Comparison of ENCODE assay signal across 14 mouse cellular contexts in the genomic region with DNA sequence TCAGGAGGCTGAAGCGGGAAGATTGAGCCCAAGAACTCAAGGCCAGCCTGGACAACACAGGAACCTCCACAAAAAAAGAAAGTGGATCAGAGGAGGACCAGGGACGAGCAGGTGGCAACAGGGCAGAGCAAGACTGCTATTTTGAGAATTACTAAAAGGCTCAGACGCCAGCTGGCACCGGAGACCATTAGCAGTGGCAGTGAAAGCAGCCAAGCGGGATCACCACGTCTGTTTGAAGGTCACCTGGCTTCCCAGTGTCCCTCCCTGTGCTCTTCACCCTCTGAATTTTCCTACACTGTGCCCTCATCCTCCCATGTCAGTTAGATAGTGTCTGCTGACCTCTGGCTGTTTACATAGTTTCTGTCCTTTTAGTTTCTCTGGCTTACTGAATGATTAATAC. TPM values are rescaled to one million over a fixed set of nuclear protein-coding genes. Genes with fewer than 3 reads are reported as not detected.
A peak's percentile ranks its signal among the peaks of the same experiment; 100 is the strongest.
DNase-seq lines count a peak whose midpoint lies in the region; ATAC-seq lines count a peak whose summit lies in the region.
"Had no signal": no experiment of that assay in that cellular context is flagged by ENCODE, and none has a peak within 500 bp of the region (broad histone marks: within the 10 kb centered on the region; RNA-seq: fewer than 3 reads in every experiment).

No protein-coding gene starts in this region.

- H3K9ac ChIP-seq in neural tube, embryonic 15.5 days (replicated peaks): no peak overlapping the region

- no peak overlapping the region for H3K4me2 ChIP-seq in neural tube, embryonic 15.5 days

- 0 out of 2 replicates have a peak, but pooled peaks cover 2% of the 10 kb centered on the region for H3K36me3 ChIP-seq in heart, embryonic 10.5 days
- H3K36me3 ChIP-seq in neural tube, embryonic 15.5 days: no peaks in the 10 kb centered on the region

- no peak overlapping the region for H3K27ac ChIP-seq in heart, embryonic 10.5 days
- H3K27ac ChIP-seq in neural tube, embryonic 15.5 days (replicated peaks): no peak overlapping the region

- H3K4me1 ChIP-seq in heart, embryonic 10.5 days: peaks cover 11% of the 10 kb centered on the region; the same call in 1 of the 2 replicates
- peaks cover 10% of the 10 kb centered on the region for H3K4me1 ChIP-seq in neural tube, embryonic 15.5 days

- DNase-seq in heart, adult 18-20 months: peak; percentile 72 to 85
- no peak for DNase-seq in heart, embryonic 10.5 days (ENCODE audit: low spot score)
- peak; percentile 24 for DNase-seq in adrenal gland, adult 8-10 months
- peak; percentile 77 for DNase-seq in cerebellum, adult 11 months
- peak; percentile 80 for DNase-seq in gastrocnemius, postnatal 25 days
- no peak for DNase-seq in right cerebral cortex, postnatal 14 days
- no peak for DNase-seq in spleen, postnatal 10 days (ENCODE audit: low spot score in 2 of 2)
- DNase-seq: lung, postnatal 10 days had no signal

- H3K4me3 ChIP-seq in heart, embryonic 10.5 days: no peak overlapping the region
- H3K4me3 ChIP-seq in neural tube, embryonic 15.5 days (replicated peaks): no peak overlapping the region
- H3K4me3 ChIP-seq: erythroblast, embryonic 14.5 days had no signal

- no peaks in the 10 kb centered on the region; the same call in 1 of the 2 replicates for H3K9me3 ChIP-seq in heart, embryonic 10.5 days
- H3K9me3 ChIP-seq in neural tube, embryonic 15.5 days (replicated peaks): no peaks in the 10 kb centered on the region

- no peak for ATAC-seq in neural tube, embryonic 15.5 days (ENCODE audit: low FRiP score)
- ATAC-seq: CD4-positive, CD25-positive, alpha-beta regulatory T cell, adult 4 months had no signal

- peaks cover 22% of the 10 kb centered on the region for H3K27me3 ChIP-seq in heart, embryonic 10.5 days (ENCODE audit: insufficient read depth, poor library complexity, severe bottlenecking)
- no peaks in the 10 kb centered on the region for H3K27me3 ChIP-seq in neural tube, embryonic 15.5 days (replicated peaks)

- 63% methylated on average over 6 of the region's 6 CpGs for WGBS in heart, embryonic 10.5 days
- WGBS in neural tube, embryonic 15.5 days: 54% methylated on average over 6 of the region's 6 CpGs

RNA-seq across cellular contexts. Expression of a gene that starts 1.3 kb away (rescaled TPM):
- 1 to 10 TPM; 5.4 to 9.2 TPM for total RNA-seq in heart, adult 18-20 months (2021)
- polyA plus RNA-seq in heart, embryonic 10.5 days (2016; fragmentation: Nextera tagmentation; extraction: Ambion mirVana): 2.1 and 2.8 TPM in 2 replicates
- under 1 TPM; 0.29 to 0.73 (median 0.33) TPM for total RNA-seq in adrenal gland, adult 8-10 months (2022)
- 10 to 100 TPM in 1 of 2 experiments, 1 to 10 TPM in 1; 7.3 to 10.6 TPM for total RNA-seq in gastrocnemius, postnatal 25 days (2021)
- 5.5 and 6.2 TPM in 2 replicates for polyA plus RNA-seq in neural tube, embryonic 15.5 days (2015; fragmentation: Nextera tagmentation; extraction: Ambion mirVana)
- total RNA-seq: common myeloid progenitor, adult 5-6 weeks had no signal
- polyA plus RNA-seq: CD4-positive, CD25-positive, alpha-beta regulatory T cell, adult 4 months; erythroblast, embryonic 14.5 days had no signal

RNA-seq across cellular contexts. Expression of a gene that starts 11.2 kb away (rescaled TPM):
- under 1 TPM; 0.17 to 0.87 TPM for total RNA-seq in heart, adult 18-20 months (2021)
- polyA plus RNA-seq in heart, embryonic 10.5 days (2016; fragmentation: Nextera tagmentation; extraction: Ambion mirVana): 0.05 TPM in 1 of 2 replicates, not detected in the other
- total RNA-seq in adrenal gland, adult 8-10 months (2022): under 1 TPM in 1 of 4 experiments, not detected in 3; 0.13 TPM
- total RNA-seq in gastrocnemius, postnatal 25 days (2021): under 1 TPM in 1 of 2 experiments, not detected in 1; 0.21 TPM
- 0.33 and 1.8 TPM in 2 replicates for polyA plus RNA-seq in neural tube, embryonic 15.5 days (2015; fragmentation: Nextera tagmentation; extraction: Ambion mirVana)
- total RNA-seq: common myeloid progenitor, adult 5-6 weeks had no signal
- polyA plus RNA-seq: CD4-positive, CD25-positive, alpha-beta regulatory T cell, adult 4 months; erythroblast, embryonic 14.5 days; kidney, embryonic 14.5 days; limb, embryonic 11.5 days had no signal

RNA-seq across cellular contexts. Expression of a gene that starts 52.7 kb away (rescaled TPM):
- total RNA-seq in heart, adult 18-20 months (2021): 100 to 1,000 TPM; 120 to 126 TPM
- polyA plus RNA-seq in heart, embryonic 10.5 days (2016; fragmentation: Nextera tagmentation; extraction: Ambion mirVana): 151 and 174 TPM in 2 replicates
- total RNA-seq in adrenal gland, adult 8-10 months (2022): 10 to 100 TPM; 32.3 to 45.2 (median 36.3) TPM
- total RNA-seq in gastrocnemius, postnatal 25 days (2021): 10 to 100 TPM; 59.5 to 62.9 TPM
- 107 and 113 TPM in 2 replicates for polyA plus RNA-seq in neural tube, embryonic 15.5 days (2015; fragmentation: Nextera tagmentation; extraction: Ambion mirVana)

Comparison
In these comparisons a context has a peak if more than half of its experiments do, and no peak if none do; other contexts are left out.
1. DNase-seq: peak in heart, adult 18-20 months (2 of 2), adrenal gland, adult 8-10 months (single experiment), cerebellum, adult 11 months (single experiment) and gastrocnemius, postnatal 25 days (single experiment); none in heart, embryonic 10.5 days (single experiment), right cerebral cortex, postnatal 14 days (single experiment) and spleen, postnatal 10 days (0 of 2).